Mouse (Mus musculus) midbrain, embryonic 14.5 days (tissue): ENCODE results near the gene Hoxb1. TPM values are rescaled to one million over a fixed set of nuclear protein-coding genes. Genes with fewer than 3 reads are reported as not detected.

Experiments
- ATAC-seq: fragments of 200-750 bp; cut with Nextera tagmentation; 2 replicates; pipeline ENCODE4 v1.8.0; 2017; ENCODE audit warnings: moderate number of reproducible peaks, moderate library complexity; ENCODE audit not compliant: low FRiP score, low TSS enrichment
- DNase-seq: peaks from one replicate; pipeline ENCODE4 v3.0.0-alpha.2; 2015
- H3K27ac ChIP-seq: fragments of 300-500 bp; sonication (generic); replicated peaks from 2 replicates; pipeline ENCODE4 v1.5.1; 2014; ENCODE audit warnings: mild to moderate bottlenecking, low read depth, low read length, moderate library complexity
- H3K27me3 ChIP-seq: fragments of 300-500 bp; sonication (generic); 2 replicates; pipeline ENCODE4 v1.6.1; 2014; ENCODE audit warnings: low read length, control low read depth, mixed read lengths; ENCODE audit not compliant: control insufficient read depth, insufficient read depth
- H3K36me3 ChIP-seq: fragments of 300-500 bp; sonication (generic); 2 replicates; pipeline ENCODE4 v1.6.1; 2014; ENCODE audit warnings: low read length, control low read depth; ENCODE audit not compliant: control insufficient read depth, insufficient read depth
- H3K4me1 ChIP-seq: fragments of 300-500 bp; sonication (generic); 2 replicates; pipeline ENCODE4 v1.6.1; 2014; ENCODE audit warnings: mild to moderate bottlenecking, antibody characterized with exemption, low read length, control low read depth; ENCODE audit not compliant: control insufficient read depth, insufficient read depth
- H3K4me2 ChIP-seq: fragments of 300-500 bp; sonication (generic); 2 replicates; pipeline ENCODE4 v1.6.1; 2014; ENCODE audit warnings: mild to moderate bottlenecking, low read length, moderate library complexity
- H3K4me3 ChIP-seq: fragments of 300-500 bp; sonication (generic); replicated peaks from 2 replicates; pipeline ENCODE4 v1.5.1; 2014; ENCODE audit warnings: low read depth, low read length
- H3K9ac ChIP-seq: fragments of 300-500 bp; sonication (generic); replicated peaks from 2 replicates; pipeline ENCODE4 v1.6.1; 2014; ENCODE audit warnings: mild to moderate bottlenecking, low read length, moderate library complexity
- H3K9me3 ChIP-seq: fragments of 300-500 bp; sonication (generic); 2 replicates; pipeline ENCODE4 v1.6.1; 2016; ENCODE audit warnings: low read length, control low read depth, mixed read lengths; ENCODE audit not compliant: control insufficient read depth
- WGBS: fragments of 180-500 bp; shearing (Covaris S2); extraction: QIAGEN DNeasy Blood & Tissue Kit; methylation state at CpG from one replicate; pipeline ENCODE4 v1.1.7; 2014; 5-methylcytosine and 5-hydroxymethylcytosine counted together
- polyA plus RNA-seq: library from polyadenylated mRNA; unstranded; fragments of >200 nt; fragmentation: Nextera tagmentation; extraction: Ambion mirVana; gene quantifications from 2 replicates; pipeline ENCODE4 v1.2.1, GENCODE M21; 2014

The Hoxb1 gene
- polyA plus RNA-seq, 1 experiment from 2014 or later, result not detected

- no peak overlapping the region for H3K4me2 ChIP-seq
Measured at GRCm38 (mm10) chr11:96366092-96367041, 815 bp downstream of the Hoxb1 start.

DNA sequence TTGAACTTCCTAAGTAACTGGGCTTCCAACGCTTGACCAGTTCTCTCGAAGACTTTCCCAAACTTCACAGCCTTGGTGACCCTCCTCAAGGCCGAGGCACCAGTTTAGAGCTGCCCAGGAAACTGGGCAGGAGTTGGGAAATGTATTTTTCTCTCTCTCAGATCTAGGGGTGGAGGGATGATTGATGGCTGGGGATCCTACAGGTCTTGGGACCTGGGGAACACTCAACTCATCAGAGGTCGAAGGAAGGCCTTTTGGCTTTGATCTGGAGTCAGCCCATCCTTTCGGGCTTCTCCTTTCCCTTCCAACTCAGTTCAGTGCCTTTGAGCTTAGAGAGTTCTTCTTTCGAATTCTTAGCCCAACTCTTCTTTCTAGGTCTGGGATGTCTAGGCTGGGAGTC lies 1.6 kb downstream of the Hoxb1 start:
- no peak overlapping the region for H3K9ac ChIP-seq
- H3K36me3 ChIP-seq, result no peaks in the 10 kb centered on the region
- no peak overlapping the region for H3K4me2 ChIP-seq
- H3K27me3 ChIP-seq, result peaks cover 99% of the 10 kb centered on the region
- ATAC-seq (no peak), DNase-seq (no peak)
- no peak overlapping the region for H3K27ac ChIP-seq
- 12% methylated on average over 6 of the region's 6 CpGs for WGBS
- no peaks in the 10 kb centered on the region for H3K9me3 ChIP-seq
- H3K4me1 ChIP-seq, result no peaks in the 10 kb centered on the region
- no peak overlapping the region for H3K4me3 ChIP-seq

More at GRCm38 (mm10) chr11:96366092-96367041, 815 bp downstream of the Hoxb1 start:
- Histone ChIP-seq H3K27ac (no peak overlapping the region), H3K27me3 (peaks cover 100% of the 10 kb centered on the region), H3K9me3 (no peaks in the 10 kb centered on the region), H3K4me1 (no peaks in the 10 kb centered on the region), H3K9ac (no peak overlapping the region), H3K36me3 (no peaks in the 10 kb centered on the region), H3K4me3 (no peak overlapping the region)
- WGBS, result 2% methylated on average over 47 of the region's 47 CpGs
- ATAC-seq (no peak), DNase-seq (no peak)

- WGBS, result 4% methylated on average over 5 of the region's 5 CpGs
- H3K4me2 ChIP-seq, result no peak overlapping the region
- peaks cover 98% of the 10 kb centered on the region for H3K27me3 ChIP-seq
- ATAC-seq, result no peak
- H3K36me3 ChIP-seq, result no peaks in the 10 kb centered on the region
- no peak overlapping the region for H3K9ac ChIP-seq
- H3K4me1 ChIP-seq, result no peaks in the 10 kb centered on the region
- no peak overlapping the region for H3K27ac ChIP-seq
- DNase-seq, result no peak
- H3K4me3 ChIP-seq, result no peak overlapping the region
- H3K9me3 ChIP-seq, result no peaks in the 10 kb centered on the region
Measured at GRCm38 (mm10) chr11:96368686-96369085, 3.1 kb downstream of the Hoxb1 start.

- H3K4me3 ChIP-seq, result no peak overlapping the region
- ATAC-seq, result no peak
- WGBS, result 4% methylated on average over 7 of the region's 7 CpGs
- no peak overlapping the region for H3K4me2 ChIP-seq
- no peak for DNase-seq
- peaks cover 98% of the 10 kb centered on the region for H3K27me3 ChIP-seq
- H3K36me3 ChIP-seq, result no peaks in the 10 kb centered on the region
- no peaks in the 10 kb centered on the region for H3K9me3 ChIP-seq
- H3K4me1 ChIP-seq, result no peaks in the 10 kb centered on the region
- H3K9ac ChIP-seq, result no peak overlapping the region
- H3K27ac ChIP-seq, result no peak overlapping the region
Measured at GRCm38 (mm10) chr11:96369140-96369539, 3.6 kb downstream of the Hoxb1 start.

DNA sequence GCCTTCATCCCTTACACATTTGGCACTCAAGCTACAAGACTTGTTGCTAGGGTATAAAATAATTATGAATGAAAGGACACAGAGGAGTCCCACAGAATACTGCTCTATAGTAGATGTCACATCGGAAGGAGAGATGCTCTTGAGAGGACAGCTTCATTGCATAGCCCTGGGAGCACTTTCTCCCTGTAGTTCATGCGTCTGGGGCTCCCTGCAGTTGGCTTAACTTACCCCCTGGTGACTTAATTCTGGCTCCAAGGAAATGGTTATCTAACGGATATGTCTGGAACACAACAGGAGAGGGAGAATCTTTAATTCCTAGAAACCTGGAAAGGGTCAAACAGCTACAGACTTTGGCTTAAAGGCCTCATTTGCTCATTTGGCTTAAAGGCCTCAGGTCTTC lies 6.2 kb downstream of the Hoxb1 start:
- Histone ChIP-seq H3K9me3 (no peaks in the 10 kb centered on the region), H3K4me3 (no peak overlapping the region), H3K9ac (no peak overlapping the region), H3K4me1 (no peaks in the 10 kb centered on the region), H3K27ac (no peak overlapping the region), H3K4me2 (no peak overlapping the region), H3K27me3 (peaks cover 98% of the 10 kb centered on the region), H3K36me3 (no peaks in the 10 kb centered on the region)
- DNase-seq, result no peak
- ATAC-seq, result no peak
- 5% methylated on average over 3 of the region's 3 CpGs for WGBS

DNA sequence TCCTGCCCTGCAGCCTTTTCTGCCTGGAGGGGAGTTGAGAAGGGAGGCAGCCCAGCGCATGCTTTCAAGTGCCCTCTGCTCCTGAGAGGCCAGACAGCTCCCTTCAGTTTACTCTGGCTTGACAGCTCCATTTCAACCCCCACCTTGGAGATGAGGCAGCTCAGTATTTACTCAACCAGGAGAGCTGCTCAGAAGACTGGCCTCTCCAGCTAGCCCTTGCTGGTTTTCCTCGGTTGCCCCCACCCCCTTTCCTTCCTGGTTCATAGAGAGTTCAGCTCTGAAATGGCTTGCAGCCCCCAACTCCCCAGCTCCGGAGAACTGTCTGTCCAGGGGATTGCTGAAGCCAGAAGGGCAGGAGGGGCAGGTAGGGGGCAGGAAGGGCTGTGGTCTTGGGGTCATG lies 7.0 kb downstream of the Hoxb1 start:
- no peak for DNase-seq
- no peaks in the 10 kb centered on the region for H3K4me1 ChIP-seq
- 3% methylated on average over 3 of the region's 3 CpGs for WGBS
- no peak for ATAC-seq
- H3K27me3 ChIP-seq, result peaks cover 95% of the 10 kb centered on the region
- H3K36me3 ChIP-seq, result no peaks in the 10 kb centered on the region
- no peak overlapping the region for H3K4me3 ChIP-seq
- H3K9me3 ChIP-seq, result no peaks in the 10 kb centered on the region
- H3K4me2 ChIP-seq, result no peak overlapping the region
- no peak overlapping the region for H3K9ac ChIP-seq
- H3K27ac ChIP-seq, result no peak overlapping the region

DNA sequence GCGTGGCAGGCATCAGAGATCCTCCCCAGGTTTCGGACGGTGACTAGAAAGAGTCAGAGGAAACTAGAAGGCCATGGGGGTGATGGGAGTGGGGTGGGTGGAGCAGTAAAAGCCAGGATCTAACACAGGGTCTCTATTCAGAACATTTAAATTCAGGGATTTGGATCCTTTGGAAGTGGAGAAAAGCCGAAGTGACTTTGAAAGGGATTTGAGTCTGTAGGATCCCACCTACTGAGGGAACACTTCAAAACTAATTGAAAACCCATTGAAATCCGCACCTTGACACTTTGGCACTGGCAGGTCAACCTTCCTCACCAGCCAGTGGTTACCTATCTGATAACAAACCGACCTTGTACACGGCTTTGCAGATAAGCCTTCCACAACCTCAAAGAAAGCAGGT lies 9.3 kb downstream of the Hoxb1 start:
- ATAC-seq, result no peak
- no peak for DNase-seq
- Histone ChIP-seq H3K4me1 (no peaks in the 10 kb centered on the region), H3K27me3 (peaks cover 72% of the 10 kb centered on the region), H3K36me3 (no peaks in the 10 kb centered on the region), H3K27ac (no peak overlapping the region), H3K9ac (no peak overlapping the region), H3K4me2 (no peak overlapping the region), H3K9me3 (no peaks in the 10 kb centered on the region), H3K4me3 (no peak overlapping the region)
- WGBS, result 2% methylated on average over 7 of the region's 7 CpGs

- 82% methylated on average over 5 of the region's 5 CpGs for WGBS
- no peaks in the 10 kb centered on the region for H3K9me3 ChIP-seq
- no peak for DNase-seq
Measured at GRCm38 (mm10) chr11:96383381-96383780, 17.8 kb downstream of the Hoxb1 start.

GRCm38 (mm10) chr11:96387635-96388034 lies 22.1 kb downstream of the Hoxb1 start:
- Histone ChIP-seq H3K4me3 (no peak overlapping the region), H3K4me1 (0 out of 2 replicates have a peak, but pooled peaks cover 2% of the 10 kb centered on the region), H3K4me2 (no peak overlapping the region), H3K36me3 (no peaks in the 10 kb centered on the region), H3K9me3 (no peaks in the 10 kb centered on the region), H3K27ac (no peak overlapping the region), H3K9ac (no peak overlapping the region), H3K27me3 (no peaks in the 10 kb centered on the region)
- 81% methylated on average over 2 of the region's 2 CpGs for whole genome bisulfite sequencing
- no peak for ATAC-seq
- DNase-seq, result no peak

More at GRCm38 (mm10) chr11:96383381-96383780, 17.8 kb downstream of the Hoxb1 start:
- Histone ChIP-seq H3K36me3 (no peaks in the 10 kb centered on the region), H3K27ac (no peak overlapping the region), H3K9ac (no peak overlapping the region), H3K4me1 (no peaks in the 10 kb centered on the region), H3K4me2 (no peak overlapping the region), H3K4me3 (no peak overlapping the region), H3K27me3 (no peaks in the 10 kb centered on the region; the same call in 1 of the 2 replicates)
- ATAC-seq, result no peak
